8 mouse cellular contexts compared by ENCODE assay signal in the genomic region with DNA sequence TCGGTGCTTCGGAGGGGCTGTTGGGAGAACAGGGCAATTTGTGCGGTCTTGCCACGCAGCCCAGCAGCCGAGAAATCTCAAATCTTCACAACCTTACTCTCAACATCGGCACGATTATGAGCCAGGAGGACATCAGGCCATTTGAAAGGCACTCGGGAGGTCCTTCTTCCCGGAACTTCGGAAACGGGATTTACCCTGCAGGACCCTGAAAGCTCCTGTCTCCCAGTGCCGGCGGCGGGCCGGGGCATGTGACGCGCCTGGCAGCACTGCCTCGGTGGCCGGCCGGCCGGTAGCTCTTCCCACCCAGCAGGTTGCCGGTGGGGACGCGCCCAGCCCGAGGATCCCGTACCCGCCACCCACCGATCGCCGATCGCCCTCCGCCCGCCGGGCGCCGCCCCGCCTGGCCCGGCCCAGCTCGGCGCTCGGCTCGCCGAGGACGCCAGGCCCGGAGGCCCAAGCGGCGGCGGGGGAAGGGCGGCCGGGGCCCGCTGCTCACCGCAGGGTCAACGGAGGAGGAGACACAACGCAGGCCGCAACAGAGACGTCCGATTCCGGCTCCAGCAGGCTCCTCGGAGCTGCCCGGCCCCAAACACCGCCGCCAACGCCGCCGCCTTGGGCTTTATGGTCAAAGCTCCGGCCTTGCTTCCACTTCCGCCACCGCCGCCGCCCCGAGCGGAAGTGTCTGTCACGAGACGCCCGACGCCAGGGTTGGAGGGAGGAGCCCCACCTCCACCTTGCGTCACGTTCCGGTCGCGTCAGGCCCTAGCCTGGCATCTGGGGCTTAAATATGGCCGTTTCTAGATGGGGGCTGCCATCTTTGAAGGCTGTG. TPM values are rescaled to one million over a fixed set of nuclear protein-coding genes. Genes with fewer than 3 reads are reported as not detected.
DNase-seq lines count a peak whose midpoint lies in the region; ATAC-seq and TF ChIP-seq lines count a peak whose summit lies in the region.

A gene (minus strand): TSS at position 694 of the 829 bp plus-strand sequence.

- no peak for TF ChIP-seq CTCF in MEL (IDR thresholded peaks at IDR 0.05 in 2 of 3, conservative IDR thresholded peaks at IDR 0.05 in 1 of 3; ENCODE audit: control insufficient read depth in 1 of 3, insufficient read depth in 1 of 3, low read depth in 2 of 3, low read length in 3 of 3, poor library complexity in 1 of 3, severe bottlenecking in 1 of 3)
- TF ChIP-seq CTCF in cerebellum, adult 2 months (IDR thresholded peaks at IDR 0.05; ENCODE audit: borderline replicate concordance, insufficient read depth, low read depth, low read length) = no peak
- TF ChIP-seq CTCF in forebrain, postnatal 0 days (IDR thresholded peaks at IDR 0.05; ENCODE audit: low read depth) = no peak

- peak; percentile 100 for ATAC-seq in forebrain, postnatal 0 days
- peak; percentile 98 for ATAC-seq in lung, embryonic 15.5 days (ENCODE audit: borderline replicate concordance, extremely low read depth, low FRiP score, low TSS enrichment)

- peak in 1 of 2 experiments; percentile 31; a peak in 1 of 4 replicates for TF ChIP-seq EP300 in MEL (IDR thresholded peaks at IDR 0.05; ENCODE audit: low read depth in 1 of 2, low read length in 2 of 2)

- peak within 1 kb of the TSS; percentile 59 for H3K27ac ChIP-seq in MEL (ENCODE audit: control insufficient read depth, low read depth, low read length)
- H3K27ac ChIP-seq in cerebellum, adult 2 months (ENCODE audit: insufficient read depth, low read length) = peak within 1 kb of the TSS; percentile 32
- peak within 1 kb of the TSS; percentile 89 for H3K27ac ChIP-seq in forebrain, postnatal 0 days (ENCODE audit: low read depth, low read length)
- peak within 1 kb of the TSS; percentile 84 for H3K27ac ChIP-seq in lung, embryonic 15.5 days

- peak; percentile 97 for DNase-seq in MEL (ENCODE audit: low read depth, low spot score)
- DNase-seq in cerebellum, adult 2 months = peak; percentile 94 to 98
- DNase-seq in forebrain, postnatal 0 days = peak; percentile 97
- DNase-seq in heart, postnatal 4 days = peak; percentile 97
- DNase-seq in layer of hippocampus, adult 8-10 months (ENCODE audit: low spot score in 2 of 2) = peak; percentile 94 to 95
- DNase-seq in ovary, adult 18-20 months (ENCODE audit: low spot score) = peak; percentile 95
- peak; percentile 93 for DNase-seq in thymus, postnatal 0 days (ENCODE audit: low spot score)

- peak within 1 kb of the TSS; percentile 91 to 96 for H3K4me3 ChIP-seq in MEL (ENCODE audit: control insufficient read depth in 1 of 2, insufficient read depth in 1 of 2, low read depth in 2 of 2, low read length in 2 of 2)
- H3K4me3 ChIP-seq in cerebellum, adult 2 months (replicated peaks; ENCODE audit: insufficient read depth, low read depth, low read length) = peak within 1 kb of the TSS; percentile 92
- H3K4me3 ChIP-seq in forebrain, postnatal 0 days (ENCODE audit: low read depth, low read length) = peak within 1 kb of the TSS; percentile 95
- H3K4me3 ChIP-seq in lung, embryonic 15.5 days = peak within 1 kb of the TSS; percentile 95

- peaks cover 45% of the 10 kb centered on the region for H3K79me2 ChIP-seq in MEL (ENCODE audit: control insufficient read depth, insufficient read depth, low read length, poor library complexity)

- H3K4me1 ChIP-seq in MEL (ENCODE audit: control insufficient read depth in 1 of 2, insufficient read depth in 2 of 2, low read length in 2 of 2) = peaks cover 13 to 22% of the 10 kb centered on the region in 2 experiments
- H3K4me1 ChIP-seq in cerebellum, adult 2 months (ENCODE audit: control insufficient read depth, insufficient read depth, low read length) = peaks cover 12% of the 10 kb centered on the region; the same call in 1 of the 2 replicates
- peaks cover 18% of the 10 kb centered on the region for H3K4me1 ChIP-seq in forebrain, postnatal 0 days (ENCODE audit: insufficient read depth)
- peaks cover 28% of the 10 kb centered on the region for H3K4me1 ChIP-seq in lung, embryonic 15.5 days

- H3K9me3 ChIP-seq in MEL (replicated peaks; ENCODE audit: insufficient read depth, low read length) = no peaks in the 10 kb centered on the region
- no peaks in the 10 kb centered on the region for H3K9me3 ChIP-seq in forebrain, postnatal 0 days (ENCODE audit: low read length)
- no peaks in the 10 kb centered on the region for H3K9me3 ChIP-seq in lung, embryonic 15.5 days

- H3K9ac ChIP-seq in MEL (ENCODE audit: control insufficient read depth, low read depth, low read length, poor library complexity, severe bottlenecking) = peak within 1 kb of the TSS; percentile 93
- H3K9ac ChIP-seq in forebrain, postnatal 0 days = peak within 1 kb of the TSS; percentile 85
- peak within 1 kb of the TSS; percentile 98 for H3K9ac ChIP-seq in lung, embryonic 15.5 days

- TF ChIP-seq RAD21 in MEL (IDR thresholded peaks at IDR 0.05; ENCODE audit: low read depth, low read length) = no peak

- no peaks in the 10 kb centered on the region for H3K27me3 ChIP-seq in MEL (ENCODE audit: control insufficient read depth in 1 of 2, insufficient read depth in 2 of 2, low read length in 2 of 2)
- no peaks in the 10 kb centered on the region for H3K27me3 ChIP-seq in cerebellum, adult 2 months (ENCODE audit: control insufficient read depth, insufficient read depth, low read length)
- no peaks in the 10 kb centered on the region for H3K27me3 ChIP-seq in forebrain, postnatal 0 days (ENCODE audit: insufficient read depth, low read length)
- H3K27me3 ChIP-seq in lung, embryonic 15.5 days = no peaks in the 10 kb centered on the region

- H3K36me3 ChIP-seq in MEL (ENCODE audit: control insufficient read depth in 1 of 2, insufficient read depth in 2 of 2, low read length in 2 of 2) = peaks cover 2 to 31% of the 10 kb centered on the region in 2 experiments; a peak in 3 of 4 replicates
- no peaks in the 10 kb centered on the region for H3K36me3 ChIP-seq in forebrain, postnatal 0 days (ENCODE audit: insufficient read depth)
- no peaks in the 10 kb centered on the region for H3K36me3 ChIP-seq in lung, embryonic 15.5 days

- peak; percentile 83 to 88; a peak in 3 of 4 replicates for TF ChIP-seq POLR2A in MEL (IDR thresholded peaks at IDR 0.05; ENCODE audit: control insufficient read depth in 1 of 2, insufficient read depth in 1 of 2, low read depth in 1 of 2, low read length in 2 of 2, poor library complexity in 1 of 2)
- peak; percentile 50; the same call in 1 of the 2 replicates for TF ChIP-seq POLR2A in cerebellum, adult 2 months (IDR thresholded peaks at IDR 0.05; ENCODE audit: borderline replicate concordance, insufficient read depth, low read length)

- H3K4me2 ChIP-seq in forebrain, postnatal 0 days (ENCODE audit: low read depth) = peak within 1 kb of the TSS; percentile 92
- H3K4me2 ChIP-seq in lung, embryonic 15.5 days = peak within 1 kb of the TSS; percentile 84

- WGBS in cerebellum, adult 2 months = 1% methylated on average over 75 of the region's 82 CpGs
- 3% methylated on average over 65 of the region's 82 CpGs for WGBS in forebrain, postnatal 0 days
- WGBS in lung, embryonic 15.5 days = under 1% methylated on average over 73 of the region's 82 CpGs

TF ChIP-seq in MEL, 35 proteins besides CTCF, POLR2A, EP300 and RAD21 (continues in another document):
- peak; percentile 96 for TF ChIP-seq USF1 (IDR thresholded peaks at IDR 0.05; ENCODE audit: low read depth, low read length)
- peak; percentile 54; the same call in 1 of the 2 replicates for TF ChIP-seq TCF12 (IDR thresholded peaks at IDR 0.05; ENCODE audit: low read depth, low read length)
- TF ChIP-seq POLR2AphosphoS5 (IDR thresholded peaks at IDR 0.05; ENCODE audit: borderline replicate concordance, low read depth, low read length) = no peak
- no peak for TF ChIP-seq MYC (IDR thresholded peaks at IDR 0.05; ENCODE audit: low read depth, low read length)
- TF ChIP-seq UBTF (IDR thresholded peaks at IDR 0.05; ENCODE audit: borderline replicate concordance, insufficient read depth, low read depth, low read length) = peak; percentile 78; the same call in 1 of the 2 replicates
- peak; percentile 82 for TF ChIP-seq MXI1 (IDR thresholded peaks at IDR 0.05; ENCODE audit: low read depth, low read length)
- no peak for TF ChIP-seq MYB (IDR thresholded peaks at IDR 0.05; ENCODE audit: low read depth, low read length)
- TF ChIP-seq ELF1 (IDR thresholded peaks at IDR 0.05; ENCODE audit: low read depth, low read length) = peak; percentile 87
- no peak for TF ChIP-seq MEF2A (IDR thresholded peaks at IDR 0.05; ENCODE audit: extremely low read depth, insufficient replicate concordance, low read depth, low read length, poor library complexity, severe bottlenecking)
- peak; percentile 97 for TF ChIP-seq HCFC1 (IDR thresholded peaks at IDR 0.05; ENCODE audit: low read depth, low read length)
- no peak for TF ChIP-seq GABPA (IDR thresholded peaks at IDR 0.05; ENCODE audit: low read depth, low read length)
- no peak for TF ChIP-seq CHD2 (IDR thresholded peaks at IDR 0.05; ENCODE audit: low read length)
- TF ChIP-seq BHLHE40 (IDR thresholded peaks at IDR 0.05; ENCODE audit: borderline replicate concordance, low read depth, low read length) = peak; percentile 85
- TF ChIP-seq MAFK (IDR thresholded peaks at IDR 0.05; ENCODE audit: borderline replicate concordance, low read depth, low read length) = no peak
- TF ChIP-seq SIN3A (IDR thresholded peaks at IDR 0.05; ENCODE audit: low read length) = peak; percentile 91
- no peak for TF ChIP-seq SMC3 (IDR thresholded peaks at IDR 0.05; ENCODE audit: low read depth, low read length)
- TF ChIP-seq RCOR1 (IDR thresholded peaks at IDR 0.05; ENCODE audit: low read depth, low read length) = peak; percentile 96
- TF ChIP-seq MAZ (IDR thresholded peaks at IDR 0.05; ENCODE audit: low read depth, low read length) = 0 out of 2 replicates have a peak, but pooled peaks have one; percentile 43
- TF ChIP-seq JUND (IDR thresholded peaks at IDR 0.05; ENCODE audit: low read depth, low read length) = no peak
- peak in 1 of 2 experiments; percentile 64; a peak in 1 of 4 replicates for TF ChIP-seq USF2 (IDR thresholded peaks at IDR 0.05; ENCODE audit: borderline replicate concordance in 1 of 2, insufficient read depth in 1 of 2, low read depth in 1 of 2, low read length in 2 of 2)

RNA-seq across cellular contexts. Expression of the gene that starts here (rescaled TPM):
- 47.6 and 49.6 TPM in 2 replicates for total RNA-seq in MEL (2012; rRNA removed)
- 100 to 1,000 TPM; 234 to 362 TPM for polyA plus RNA-seq in MEL (2012; ENCODE audit: insufficient read depth in 1 of 2, insufficient read length in 2 of 2, low read depth in 1 of 2, low replicate concordance in 2 of 2, missing spikeins in 1 of 2)
- polyA plus RNA-seq in cerebellum, adult 2 months (2012; rRNA removed) = 408 and 418 TPM in 2 replicates
- total RNA-seq in forebrain, postnatal 0 days (2014; rRNA removed) = 75.9 and 88.9 TPM in 2 replicates
- polyA plus RNA-seq in forebrain, postnatal 0 days (2015; fragmentation: Nextera tagmentation; extraction: Ambion mirVana) = 360 and 367 TPM in 2 replicates
- total RNA-seq in heart, postnatal 4 days (2021) = 100 to 1,000 TPM; 246 to 271 TPM
- 100 to 1,000 TPM; 318 to 396 (median 337) TPM for total RNA-seq in layer of hippocampus, adult 8-10 months (2022)
- 197 and 206 TPM in 2 replicates for polyA plus RNA-seq in lung, embryonic 15.5 days (2015; fragmentation: Nextera tagmentation; extraction: Ambion mirVana)
- 194 and 223 TPM in 2 replicates for polyA plus RNA-seq in thymus, postnatal 0 days (2015; fragmentation: Nextera tagmentation; extraction: Ambion mirVana)

Comparison
In these comparisons a context has a peak if more than half of its experiments do, and no peak if none do; other contexts are left out.
1. Peak in every context shown above with its lines: DNase-seq, ATAC-seq, H3K4me3 ChIP-seq and H3K27ac ChIP-seq.
2. H3K27ac ChIP-seq: peak in every context shown above with its lines; median percentile 89 in forebrain, postnatal 0 days; 84 in lung, embryonic 15.5 days; 59 in MEL; 32 in cerebellum, adult 2 months.